Mouse (Mus musculus) thymus, postnatal 14 days (tissue): Measurements from ENCODE around the gene Olfr555.
"Not testable (repeated sequence)": the region's sequence is repeated elsewhere in the genome, so short reads cannot be mapped to it uniquely, and the experiment has no call there.

Source experiments
- DNase-seq: peaks from one replicate; pipeline ENCODE4 v3.0.0; 2021

The Olfr555 gene

DNA sequence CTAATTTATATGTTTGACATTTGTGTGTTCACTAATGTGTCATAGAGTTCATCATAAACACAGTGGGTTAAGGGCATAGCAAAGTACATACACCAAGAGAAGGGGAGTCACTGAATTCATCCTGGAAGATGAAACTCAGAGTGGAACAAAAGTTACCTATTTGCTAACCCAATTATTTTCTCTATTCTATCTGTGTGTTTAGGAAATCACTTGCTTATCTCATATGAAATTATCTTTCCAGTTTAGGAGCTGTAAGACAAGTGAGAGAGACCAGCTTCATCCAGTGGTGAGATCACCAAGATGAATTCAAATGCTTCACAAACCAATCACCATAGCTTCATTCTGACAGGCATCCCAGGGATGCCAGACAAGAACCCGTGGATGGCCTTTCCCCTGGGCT is at the start of gene Olfr555:
TSS of gene Olfr555 (plus strand) at position 301 of the 400 bp plus-strand sequence.
- no peak for DNase-seq

DNA sequence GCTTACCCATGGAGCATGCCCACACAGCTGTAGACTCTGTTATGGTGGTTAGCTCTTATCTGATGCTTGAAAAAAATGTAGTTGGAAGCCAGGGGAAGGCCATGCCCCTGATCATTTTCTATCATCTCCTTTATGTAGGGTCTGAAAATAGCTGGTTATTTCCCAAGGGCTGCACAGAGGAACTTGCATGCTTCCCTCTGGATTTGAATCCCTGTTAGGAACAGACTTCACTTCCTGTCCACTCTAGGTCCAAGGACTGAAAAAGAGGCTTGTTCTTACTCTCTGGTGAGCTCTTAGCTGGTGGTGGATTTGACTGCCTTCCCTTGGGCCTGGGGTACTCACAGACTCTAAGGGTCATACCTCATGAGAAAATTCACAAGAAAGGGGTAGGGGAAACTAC is 40.5 kb upstream of the Olfr555 start, which contains the start of gene Olfr553:
TSS of gene Olfr553 (minus strand) at position 101 of the 400 bp plus-strand sequence.
- DNase-seq, result no peak

DNA sequence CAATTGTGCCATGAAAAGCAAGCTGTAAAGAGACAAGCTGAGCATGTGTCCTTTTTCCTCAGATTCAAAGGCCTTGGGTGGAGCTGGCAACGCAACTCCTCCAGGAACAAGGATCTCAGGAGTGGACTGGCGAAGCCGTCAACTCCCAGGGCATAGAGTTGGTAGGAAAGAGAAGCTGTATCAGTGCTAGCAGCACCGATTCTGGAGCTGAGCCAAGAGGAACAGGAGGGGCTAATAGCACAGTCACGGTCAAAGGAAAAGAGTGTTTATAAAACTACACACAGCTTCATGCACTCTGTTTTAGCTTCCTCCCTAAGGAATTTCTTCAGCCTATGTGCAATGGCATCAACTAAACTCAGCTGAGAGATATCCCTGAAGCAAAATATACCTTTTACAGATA is 39.0 kb upstream of the Olfr555 start:
- DNase-seq, result no peak

DNA sequence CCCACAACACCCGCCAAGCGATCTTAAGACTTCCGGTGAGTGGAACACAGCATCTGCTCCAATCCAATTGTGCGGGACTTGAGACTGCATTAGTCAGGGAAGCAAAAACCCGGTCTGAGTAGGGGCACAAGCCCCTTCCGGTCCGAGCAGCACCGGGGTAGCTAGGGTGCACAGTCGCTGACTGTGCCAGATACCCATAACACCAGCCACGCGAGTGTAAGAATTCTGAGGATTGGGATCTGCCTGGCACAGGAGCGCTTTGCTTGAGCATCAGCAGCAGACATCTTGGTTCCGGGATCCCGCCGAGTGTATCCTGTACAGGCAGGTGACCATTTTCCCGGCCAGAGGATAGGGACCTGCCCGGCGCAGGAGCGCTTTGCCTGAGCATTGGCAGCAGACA is 38.3 kb upstream of the Olfr555 start:
- not testable (repeated sequence) for DNase-seq

DNA sequence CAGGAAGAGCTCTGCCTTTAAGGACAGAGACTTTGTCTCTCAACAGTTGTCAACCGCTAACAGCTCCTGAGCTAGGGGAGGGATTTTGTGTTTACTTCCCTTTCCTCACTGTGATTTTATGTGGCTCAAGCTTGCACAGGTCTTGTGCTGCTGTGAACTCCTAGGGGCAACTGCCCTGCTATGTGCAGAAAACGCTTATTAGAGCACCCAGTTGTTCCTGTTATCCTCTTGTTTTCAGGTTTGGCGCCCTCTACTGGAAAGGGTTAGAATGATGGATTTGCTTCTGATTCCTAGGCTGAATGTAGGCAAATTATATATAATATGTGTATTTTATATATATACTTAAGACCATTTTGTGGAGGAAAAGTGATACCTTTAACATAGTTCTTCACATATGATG is 22.0 kb upstream of the Olfr555 start:
- DNase-seq, result peak; percentile 64

DNA sequence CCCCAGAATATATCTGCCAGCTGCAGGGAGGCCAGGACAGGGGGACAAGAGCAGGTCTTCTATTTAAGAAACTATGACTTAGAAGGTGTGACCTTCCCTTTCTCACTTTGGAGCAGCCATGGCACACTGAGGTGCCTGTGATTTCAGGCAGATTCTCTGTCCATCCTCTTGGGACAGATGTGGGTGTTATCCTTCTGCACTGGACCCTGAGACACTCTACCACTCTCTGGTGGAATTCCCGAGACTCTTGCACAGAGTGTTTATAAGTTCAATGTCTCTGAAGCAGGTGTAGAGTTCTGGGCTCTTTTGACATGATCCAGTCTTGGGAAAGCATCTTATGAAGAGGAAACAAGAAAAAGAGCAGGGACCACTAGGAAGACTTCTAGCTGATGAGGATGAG is 20.5 kb upstream of the Olfr555 start, which contains the start of gene Olfr554:
TSS of gene Olfr554 (plus strand) at position 301 of the 400 bp plus-strand sequence.
- no peak for DNase-seq

DNA sequence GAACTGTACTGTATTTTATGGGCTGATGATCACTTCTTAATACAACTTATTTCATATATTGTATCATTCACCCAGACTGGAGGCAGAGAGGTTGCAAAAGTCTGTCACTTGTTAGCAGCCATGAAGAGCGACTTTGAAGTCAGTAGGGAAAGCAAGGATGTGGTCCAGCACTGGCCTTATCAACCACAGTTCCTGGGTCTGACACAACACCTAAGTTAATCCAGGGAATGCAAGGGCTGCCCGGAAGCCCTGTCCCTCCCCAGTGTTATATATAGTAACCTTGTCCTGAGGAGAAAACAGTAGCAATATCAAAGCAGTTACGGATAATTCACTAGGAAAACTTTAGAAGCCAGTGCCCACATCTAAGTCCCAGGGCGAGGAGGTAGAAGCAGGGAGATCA is 13.7 kb upstream of the Olfr555 start:
- DNase-seq, result not testable (repeated sequence)

DNA sequence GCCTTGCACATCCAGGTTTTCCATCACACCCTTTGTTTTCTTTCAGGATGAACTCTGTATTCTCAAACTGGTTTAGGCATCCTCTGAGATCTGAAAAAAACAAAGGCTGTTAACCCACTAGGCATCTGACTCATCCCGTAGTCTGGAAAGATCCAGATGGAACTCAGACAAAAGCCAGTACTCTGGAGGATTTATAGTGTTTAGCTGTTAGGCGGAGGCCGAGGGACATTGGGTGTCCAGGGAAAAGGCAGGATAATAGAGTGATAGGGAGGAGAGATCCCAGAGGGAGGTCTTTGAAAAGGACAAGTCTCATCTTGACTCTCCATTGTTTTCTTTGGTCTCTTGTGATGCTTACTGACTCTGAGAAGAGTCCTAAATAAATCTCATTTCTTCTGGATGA is 6.0 kb downstream of the Olfr555 start, which contains the start of gene Olfr556:
TSS of gene Olfr556 (plus strand) at position 301 of the 400 bp plus-strand sequence.
- DNase-seq, result no peak

DNA sequence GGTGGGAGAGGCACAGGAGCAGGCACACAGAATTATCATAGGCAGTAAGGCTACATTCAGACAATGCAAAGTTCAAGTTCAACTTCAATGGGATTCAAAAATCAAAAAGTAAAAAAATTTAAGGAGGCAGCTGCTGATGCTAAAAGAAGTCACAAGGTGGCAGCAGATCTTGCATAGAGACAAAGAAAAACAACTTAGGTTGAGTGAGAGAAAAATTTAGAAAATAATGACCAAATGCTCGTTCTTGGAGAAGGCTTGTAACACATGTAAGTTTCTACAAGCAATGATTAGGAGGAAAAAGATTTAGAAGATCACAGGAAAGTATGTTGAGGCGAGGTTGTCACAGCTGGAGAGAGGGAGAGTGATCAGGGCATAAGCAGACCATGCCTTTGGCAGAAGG is 6.8 kb downstream of the Olfr555 start:
- DNase-seq, result no peak

DNA sequence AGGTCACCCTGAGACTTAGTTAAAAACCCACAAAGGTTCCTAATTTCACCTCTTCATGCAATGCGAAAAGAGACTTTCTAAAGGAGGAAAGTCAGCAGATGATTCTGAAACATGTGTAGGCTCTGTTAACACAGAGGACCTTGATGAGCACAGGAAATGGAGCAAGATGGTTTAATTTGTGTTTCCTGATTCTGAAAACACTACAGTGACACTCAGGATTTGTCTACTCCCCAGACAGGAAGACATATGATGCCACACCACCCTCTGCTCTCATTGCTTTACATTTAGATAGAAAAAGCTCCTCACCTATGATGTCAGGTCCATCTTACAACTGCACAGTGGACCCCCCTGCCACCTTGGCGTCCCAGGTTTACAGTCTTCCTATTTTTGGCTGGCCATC is 17.6 kb downstream of the Olfr555 start:
- no peak for DNase-seq

DNA sequence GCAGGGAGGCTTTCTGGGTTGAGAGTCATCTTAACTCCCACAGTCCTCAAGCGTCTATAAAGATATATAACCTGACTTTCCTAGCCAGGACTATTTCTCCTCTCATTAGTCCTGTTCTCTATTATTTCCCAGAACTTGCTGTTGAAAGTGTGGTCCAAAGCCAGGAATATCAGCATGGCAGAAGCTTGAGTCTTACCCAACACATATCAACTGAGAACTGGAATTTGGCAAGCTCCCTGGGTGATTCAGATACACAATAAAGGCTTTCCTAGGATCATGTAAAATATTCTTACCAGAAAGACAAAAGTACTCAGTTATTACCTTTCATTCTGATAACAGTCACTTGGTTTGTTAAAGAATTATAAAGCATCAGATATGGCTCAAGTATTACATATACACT is 23.3 kb downstream of the Olfr555 start:
- no peak for DNase-seq

DNA sequence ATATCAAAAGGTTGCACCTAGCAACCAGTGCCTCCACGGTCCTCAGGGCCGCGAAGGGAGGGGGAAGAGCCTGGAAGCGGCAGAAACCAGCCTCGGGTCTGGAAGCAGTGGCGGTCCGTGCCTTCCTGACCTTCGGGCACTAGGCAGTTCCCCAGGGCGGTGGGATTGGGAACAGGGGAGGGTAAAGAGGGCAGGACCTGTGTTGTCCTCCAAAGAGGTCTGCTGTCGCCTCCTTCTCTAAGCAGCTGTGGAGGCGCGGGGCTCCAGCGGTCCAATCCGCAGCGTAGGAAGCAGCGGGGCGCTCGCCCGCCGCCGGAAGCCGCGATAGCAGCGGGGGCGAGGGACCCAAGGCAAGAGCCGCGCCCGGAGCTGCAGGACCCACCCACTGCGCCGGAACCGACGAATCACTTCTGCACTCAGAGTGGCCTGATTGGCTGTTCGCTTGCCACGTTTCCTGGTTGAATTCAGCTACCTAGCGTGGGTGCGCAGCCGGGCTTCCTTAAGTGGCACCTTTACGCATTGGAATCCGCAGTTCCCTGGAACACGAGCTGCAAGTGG is 28.4 kb downstream of the Olfr555 start, which contains the start of gene Trim68:
TSS of gene Trim68 (minus strand) at position 384 of the 558 bp plus-strand sequence.
- peak; percentile 94 for DNase-seq

DNA sequence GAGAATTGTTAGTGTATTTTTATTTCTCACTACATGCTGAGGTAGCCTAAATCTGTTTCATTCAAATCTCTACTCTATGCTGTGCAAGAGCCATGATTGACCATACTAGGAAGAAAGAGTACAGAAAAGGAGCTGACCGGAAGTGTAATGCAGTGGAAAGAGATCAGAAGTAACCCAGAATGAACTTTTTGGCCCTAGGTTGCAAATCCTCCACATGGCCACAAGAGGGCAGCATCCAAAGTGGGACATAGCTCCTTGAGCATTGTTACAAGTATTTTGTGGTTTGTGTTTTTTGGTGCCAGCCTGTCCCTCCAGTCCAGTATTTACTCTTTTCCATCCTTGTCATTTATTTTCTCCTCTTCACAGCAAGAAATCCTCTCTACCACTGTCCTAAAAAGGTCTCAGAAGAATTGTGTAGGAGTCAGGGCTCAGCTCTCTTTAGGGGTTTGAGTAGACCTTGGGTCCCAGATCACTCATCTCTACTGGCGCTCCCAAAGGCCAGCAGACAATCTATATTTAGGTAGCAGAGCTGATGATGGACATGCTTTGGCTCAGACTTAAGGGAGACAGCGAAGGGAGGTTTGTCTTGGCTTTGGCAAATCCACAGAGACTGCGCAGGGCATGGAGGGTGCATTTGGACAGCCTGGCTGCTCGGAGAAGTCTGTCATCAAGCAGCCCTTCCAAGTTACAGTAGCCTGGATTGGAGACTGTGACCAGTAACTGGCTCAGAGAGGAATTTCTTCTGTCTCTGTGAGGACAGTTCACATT is 36.9 kb downstream of the Olfr555 start, which contains the start of gene Olfr557:
TSS of gene Olfr557 (plus strand) at position 553 of the 768 bp plus-strand sequence.
- DNase-seq, result peak; percentile 46

DNA sequence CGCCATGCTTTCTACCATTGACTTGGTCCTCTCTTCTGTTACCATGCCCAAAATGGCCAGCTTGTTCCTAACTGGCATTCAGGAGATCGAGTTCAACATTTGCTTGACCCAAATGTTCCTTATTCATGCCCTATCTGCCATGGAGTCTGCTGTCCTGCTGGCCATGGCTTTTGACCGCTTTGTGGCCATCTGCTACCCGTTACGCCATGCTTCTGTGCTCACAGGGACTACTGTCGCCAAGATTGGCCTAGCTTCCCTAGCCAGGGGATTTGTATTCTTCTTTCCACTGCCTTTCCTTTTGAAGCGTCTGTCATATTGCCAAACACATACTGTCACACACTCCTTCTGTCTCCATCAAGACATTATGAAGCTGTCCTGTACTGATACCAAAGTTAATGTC is 39.8 kb downstream of the Olfr555 start:
- no peak for DNase-seq

DNA sequence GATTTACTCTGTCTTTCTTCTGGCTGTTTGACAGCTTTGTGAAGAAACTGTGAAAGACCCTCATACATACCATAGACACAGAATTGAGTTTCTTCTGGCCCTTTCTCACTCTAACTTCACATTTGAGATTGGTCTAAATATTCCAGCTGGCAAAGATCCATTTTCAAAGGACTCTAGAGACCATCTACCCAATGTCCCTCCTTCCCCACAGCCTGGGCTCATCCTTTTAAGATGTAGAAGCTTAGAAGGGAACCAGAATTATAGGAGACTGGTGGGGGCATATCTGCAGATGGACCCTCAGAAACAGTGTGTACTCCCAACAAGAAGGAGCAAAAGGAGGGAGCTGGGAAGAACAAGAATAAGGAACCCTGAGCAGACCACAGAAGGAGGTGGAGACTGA is 43.3 kb downstream of the Olfr555 start, which contains the start of gene Olfr558:
TSS of gene Olfr558 (plus strand) at position 301 of the 400 bp plus-strand sequence.
- DNase-seq, result no peak
